Mouse (Mus musculus) T-helper 17 cell (primary cell): Measurements from ENCODE around the gene Rnf121.
"Not testable (repeated sequence)": the region's sequence is repeated elsewhere in the genome, so short reads cannot be mapped to it uniquely, and the experiment has no call there.

Experiments used
- in situ Hi-C, 2 experiments: fragments of 300-600 bp; cut with MboI, MseI; formaldehyde crosslinking; loops; 1 replicate in 1 of 2; 2 replicates in 1 of 2; pipeline ENCODE4 v1.15.1; 2025; ENCODE audit warnings: high pct_unique_total_duplicates in 2 of 2

The Rnf121 gene

GRCm38 (mm10) chr7:102066363-102066762 is 1.1 kb upstream of the Rnf121 start:
- in situ Hi-C loops, result loop anchor here in 1 of 2 experiments (10.0 kb wide), 1 partner anchor 402 kb away; the partner anchor contains the start of gene Clpb

GRCm38 (mm10) chr7:102064655-102065045 is 619 bp downstream of the Rnf121 start:
- in situ Hi-C loops, result loop anchor here in 1 of 2 experiments (10.0 kb wide), 1 partner anchor 400 kb away; the partner anchor contains the start of gene Clpb

- in situ Hi-C loops, result loop anchor here in 1 of 2 experiments (10.0 kb wide), 1 partner anchor 399 kb away; the partner anchor contains the start of gene Clpb
Observed at GRCm38 (mm10) chr7:102063891-102064290, 1.4 kb downstream of the Rnf121 start.

- in situ Hi-C loops, result loop anchor here in 1 of 2 experiments (10.0 kb wide), 1 partner anchor 397 kb away; the partner anchor contains the start of gene Clpb
Observed at GRCm38 (mm10) chr7:102062203-102062602, 3.1 kb downstream of the Rnf121 start.

GRCm38 (mm10) chr7:102061353-102061752 is 3.9 kb downstream of the Rnf121 start:
- in situ Hi-C loops, result loop anchor here in 1 of 2 experiments (10.0 kb wide), 1 partner anchor 397 kb away; the partner anchor contains the start of gene Clpb

- in situ Hi-C loops, result loop anchor here in 1 of 2 experiments (5.0 kb wide), 1 partner anchor 34 kb away; the partner anchor contains the start of gene Trpc2
Observed at GRCm38 (mm10) chr7:102048524-102048923, 16.7 kb downstream of the Rnf121 start.

- in situ Hi-C loops, result no loop called here
Observed at GRCm38 (mm10) chr7:102042314-102042713, 23.0 kb downstream of the Rnf121 start.

- in situ Hi-C loops, result no loop called here
Observed at GRCm38 (mm10) chr7:102037318-102037717, 28.0 kb downstream of the Rnf121 start.

GRCm38 (mm10) chr7:102035534-102035933 is 29.7 kb downstream of the Rnf121 start:
- in situ Hi-C loops, result no loop called here

- in situ Hi-C loops, result no loop called here
Observed at GRCm38 (mm10) chr7:102034904-102035303, 30.4 kb downstream of the Rnf121 start.

GRCm38 (mm10) chr7:102025187-102026119 is 39.8 kb downstream of the Rnf121 start:
- in situ Hi-C loops, result no loop called here

- in situ Hi-C loops, result no loop called here
Observed at GRCm38 (mm10) chr7:102023821-102024220, 41.4 kb downstream of the Rnf121 start.

GRCm38 (mm10) chr7:102020934-102021333 is 44.3 kb downstream of the Rnf121 start:
- in situ Hi-C loops, result not testable (repeated sequence)

GRCm38 (mm10) chr7:102019362-102019761 is 45.9 kb downstream of the Rnf121 start:
- in situ Hi-C loops, result no loop called here

GRCm38 (mm10) chr7:102018590-102018989 is 46.7 kb downstream of the Rnf121 start, which contains the start of gene Il18bp:
TSS of gene Il18bp (minus strand) at chr7:102018690.
- in situ Hi-C loops, result no loop called here

- in situ Hi-C loops, result no loop called here
Observed at GRCm38 (mm10) chr7:102018034-102018433, 47.2 kb downstream of the Rnf121 start.

- in situ Hi-C loops, result no loop called here
Observed at GRCm38 (mm10) chr7:102017452-102017851, 47.8 kb downstream of the Rnf121 start.

- in situ Hi-C loops, result no loop called here
Observed at GRCm38 (mm10) chr7:102016936-102017335, 48.3 kb downstream of the Rnf121 start.

- in situ Hi-C loops, result no loop called here
Observed at GRCm38 (mm10) chr7:102014995-102015394, 50.3 kb downstream of the Rnf121 start.

GRCm38 (mm10) chr7:102013416-102013815 is 51.9 kb downstream of the Rnf121 start:
- in situ Hi-C loops, result no loop called here

- in situ Hi-C loops, result no loop called here
Observed at GRCm38 (mm10) chr7:102011855-102012254, 53.4 kb downstream of the Rnf121 start.

GRCm38 (mm10) chr7:102006520-102006919 is 58.7 kb downstream of the Rnf121 start:
- in situ Hi-C loops, result no loop called here
